ENCODE assay signal across 10 mouse cellular contexts in genomic region chr1:177683931-177684836, GRCm38 (mm10). TPM values are rescaled to one million over a fixed set of nuclear protein-coding genes. Genes with fewer than 3 reads are reported as not detected.
DNase-seq lines count a peak whose midpoint lies in the region; ATAC-seq and TF ChIP-seq lines count a peak whose summit lies in the region.
"Had no signal": no experiment of that assay in that cellular context is flagged by ENCODE, and none has a peak within 500 bp of the region (broad histone marks: within the 10 kb centered on the region; RNA-seq: fewer than 3 reads in every experiment).

No protein-coding gene starts in this region.

- no peak overlapping the region for H3K9ac ChIP-seq in heart, adult 2 months (ENCODE audit: low read depth, low read length)
- H3K9ac ChIP-seq in embryonic facial prominence, embryonic 11.5 days (replicated peaks; ENCODE audit: low read length), result no peak overlapping the region

- no peak for TF ChIP-seq EP300 in heart, adult 2 months (IDR thresholded peaks at IDR 0.05; ENCODE audit: insufficient read depth, low read depth, low read length)

- WGBS in heart, adult 2 months, result 64% methylated on average over 18 of the region's 18 CpGs
- 49% methylated on average over 18 of the region's 18 CpGs for WGBS in embryonic facial prominence, embryonic 11.5 days

- TF ChIP-seq CTCF in heart, adult 2 months (IDR thresholded peaks at IDR 0.05), result no peak

- H3K4me2 ChIP-seq in embryonic facial prominence, embryonic 11.5 days (ENCODE audit: low read depth, low read length), result no peak overlapping the region

- no peaks in the 10 kb centered on the region for H3K79me2 ChIP-seq in heart, adult 2 months (replicated peaks; ENCODE audit: control insufficient read depth, insufficient read depth, low read length)

- no peaks in the 10 kb centered on the region for H3K9me3 ChIP-seq in embryonic facial prominence, embryonic 11.5 days (replicated peaks; ENCODE audit: control insufficient read depth, low read length)
- H3K9me3 ChIP-seq: megakaryocyte, embryonic 14.5 days had no signal

- H3K36me3 ChIP-seq in heart, adult 2 months (ENCODE audit: control insufficient read depth, insufficient read depth, low read length), result no peaks in the 10 kb centered on the region
- no peaks in the 10 kb centered on the region for H3K36me3 ChIP-seq in embryonic facial prominence, embryonic 11.5 days (replicated peaks; ENCODE audit: control insufficient read depth, insufficient read depth, low read depth, low read length)

- no peak overlapping the region for H3K27ac ChIP-seq in heart, adult 2 months
- no peak overlapping the region for H3K27ac ChIP-seq in embryonic facial prominence, embryonic 11.5 days (replicated peaks; ENCODE audit: low read depth, low read length)

- intact Hi-C loops in heart, adult 2 months (cut with DNase I), result loop anchor here (2.0 to 5.0 kb wide), 2 partner anchors 47 to 807 kb away; no protein-coding TSS in a partner anchor

- TF ChIP-seq POLR2A in heart, adult 2 months (IDR thresholded peaks at IDR 0.05; ENCODE audit: insufficient read depth, low read depth, low read length), result no peak

- no peaks in the 10 kb centered on the region for H3K27me3 ChIP-seq in heart, adult 2 months (ENCODE audit: control insufficient read depth, insufficient read depth, low read length)
- no peaks in the 10 kb centered on the region for H3K27me3 ChIP-seq in embryonic facial prominence, embryonic 11.5 days (ENCODE audit: control insufficient read depth, insufficient read depth, low read length)

- ATAC-seq in embryonic facial prominence, embryonic 11.5 days (replicated peaks; ENCODE audit: insufficient number of reproducible peaks, low FRiP score, low TSS enrichment, low read depth), result no peak
- no peak for ATAC-seq in CD4-positive, CD25-positive, alpha-beta regulatory T cell, adult 4 months

- H3K4me1 ChIP-seq in heart, adult 2 months (ENCODE audit: control insufficient read depth, insufficient read depth, low read length), result no peaks in the 10 kb centered on the region
- no peaks in the 10 kb centered on the region for H3K4me1 ChIP-seq in embryonic facial prominence, embryonic 11.5 days (ENCODE audit: control insufficient read depth, insufficient read depth, low read length)

- DNase-seq in heart, adult 11 months, result peak; percentile 88
- no peak for DNase-seq in heart, adult 2 months
- DNase-seq in embryonic facial prominence, embryonic 11.5 days (ENCODE audit: low spot score), result peak; percentile 18
- DNase-seq in layer of hippocampus, adult 9-11 months, result peak; percentile 41
- DNase-seq in retina, embryonic 14.5 days (ENCODE audit: low spot score), result peak; percentile 38
- DNase-seq in adrenal gland, postnatal 25 days, result no peak
- DNase-seq in kidney, postnatal 10 days, result no peak

- no peak overlapping the region for H3K4me3 ChIP-seq in heart, adult 2 months
- no peak overlapping the region for H3K4me3 ChIP-seq in embryonic facial prominence, embryonic 11.5 days (ENCODE audit: low read depth, low read length)
- H3K4me3 ChIP-seq: megakaryocyte, embryonic 14.5 days had no signal

RNA-seq across cellular contexts. Expression of gene 1700016C15Rik, which starts 45.4 kb away (rescaled TPM):
- not detected for total RNA-seq in heart, adult 2 months (2021)
- polyA plus RNA-seq in heart, adult 2 months (2012; rRNA removed), result not detected in 2 replicates
- not detected in 2 replicates for polyA plus RNA-seq in embryonic facial prominence, embryonic 11.5 days (2014; fragmentation: Nextera tagmentation; extraction: Ambion mirVana)
- not detected in 2 replicates for total RNA-seq in adrenal gland, postnatal 25 days (2021)
- not detected for polyA plus RNA-seq in CD4-positive, CD25-positive, alpha-beta regulatory T cell, adult 4 months (2017; shearing (Covaris generic))
- total RNA-seq: heart, postnatal 36 days had no signal

Comparison
In these comparisons a context has a peak if more than half of its experiments do, and no peak if none do; other contexts are left out.
1. DNase-seq: peak in heart, adult 11 months (single experiment), embryonic facial prominence, embryonic 11.5 days (single experiment), layer of hippocampus, adult 9-11 months (single experiment) and retina, embryonic 14.5 days (single experiment); none in heart, adult 2 months (0 of 2), adrenal gland, postnatal 25 days (single experiment) and kidney, postnatal 10 days (single experiment).